In genomic region chr8:63961032-63961785, GRCm38 (mm10) we compare ENCODE assay signal across 41 mouse cellular contexts. TPM values are rescaled to one million over a fixed set of nuclear protein-coding genes. Genes with fewer than 3 reads are reported as not detected.
"Had no signal": no experiment of that assay in that cellular context is flagged by ENCODE, and none has a peak within 500 bp of the region (broad histone marks: within the 10 kb centered on the region; RNA-seq: fewer than 3 reads in every experiment).

No protein-coding gene starts in this region.

- H3K36me3 ChIP-seq: heart, embryonic 10.5 days; heart, embryonic 12.5 days; heart, embryonic 13.5 days; heart, embryonic 15.5 days; hindbrain, embryonic 10.5 days; hindbrain, embryonic 12.5 days; hindbrain, embryonic 13.5 days; hindbrain, embryonic 15.5 days; kidney, embryonic 15.5 days had no signal

- H3K9me3 ChIP-seq: heart, embryonic 10.5 days; heart, embryonic 12.5 days; heart, embryonic 15.5 days; hindbrain, embryonic 12.5 days; hindbrain, embryonic 15.5 days had no signal

- DNase-seq: heart, postnatal 10 days; heart, postnatal 14 days; heart, postnatal 36 days; heart, postnatal 4 days; kidney, adult 11 months; kidney, adult 18-20 months; kidney, adult 2 months; kidney, adult 8-10 months; kidney, adult 9 months; kidney, postnatal 10 days; kidney, postnatal 14 days; kidney, postnatal 25 days; kidney, postnatal 36 days; kidney, postnatal 4 days; layer of hippocampus, adult 9-11 months; layer of hippocampus, postnatal 36 days had no signal

- H3K9ac ChIP-seq: heart, embryonic 12.5 days; heart, embryonic 13.5 days; heart, embryonic 15.5 days; hindbrain, embryonic 12.5 days; hindbrain, embryonic 13.5 days; hindbrain, embryonic 14.5 days; hindbrain, embryonic 15.5 days; kidney, embryonic 15.5 days had no signal

- H3K4me3 ChIP-seq: heart, embryonic 10.5 days; heart, embryonic 12.5 days; heart, embryonic 13.5 days; heart, embryonic 15.5 days; hindbrain, embryonic 10.5 days; hindbrain, embryonic 12.5 days; hindbrain, embryonic 13.5 days; hindbrain, embryonic 15.5 days; kidney, embryonic 15.5 days; layer of hippocampus, adult 2 months; left cerebral cortex, adult 2 months had no signal

- H3K4me2 ChIP-seq: heart, embryonic 11.5 days; heart, embryonic 12.5 days; heart, embryonic 13.5 days; heart, embryonic 15.5 days; hindbrain, embryonic 12.5 days; hindbrain, embryonic 13.5 days; hindbrain, embryonic 14.5 days; hindbrain, embryonic 15.5 days; kidney, embryonic 15.5 days had no signal

- H3K4me1 ChIP-seq: heart, embryonic 10.5 days; heart, embryonic 12.5 days; heart, embryonic 13.5 days; heart, embryonic 15.5 days; hindbrain, embryonic 10.5 days; hindbrain, embryonic 12.5 days; hindbrain, embryonic 13.5 days; hindbrain, embryonic 15.5 days; kidney, embryonic 15.5 days had no signal

- H3K27me3 ChIP-seq: heart, embryonic 12.5 days; heart, embryonic 13.5 days; heart, embryonic 15.5 days; hindbrain, embryonic 12.5 days; hindbrain, embryonic 13.5 days; hindbrain, embryonic 15.5 days; kidney, embryonic 15.5 days had no signal

- ATAC-seq: hindbrain, embryonic 16.5 days; hindbrain, postnatal 0 days; inflammation-experienced regulatory T-cells, adult 6 months had no signal

- H3K27ac ChIP-seq: heart, embryonic 10.5 days; heart, embryonic 13.5 days; heart, embryonic 15.5 days; hindbrain, embryonic 10.5 days; hindbrain, embryonic 12.5 days; hindbrain, embryonic 13.5 days; hindbrain, embryonic 14.5 days; hindbrain, embryonic 15.5 days; hindbrain, postnatal 0 days; kidney, embryonic 15.5 days; kidney, postnatal 0 days; layer of hippocampus, adult 2 months; left cerebral cortex, adult 2 months had no signal

RNA-seq across cellular contexts. Expression of gene Sgo2b, which starts 9.2 kb away (rescaled TPM):
- polyA plus RNA-seq: heart, embryonic 10.5 days; heart, embryonic 11.5 days; heart, embryonic 12.5 days; heart, embryonic 13.5 days; heart, embryonic 14.5 days; heart, embryonic 15.5 days; heart, embryonic 16.5 days; heart, postnatal 0 days; hindbrain, embryonic 10.5 days; hindbrain, embryonic 11.5 days; hindbrain, embryonic 12.5 days; hindbrain, embryonic 13.5 days; inflammation-experienced regulatory T-cells, adult 6 months; intestine, embryonic 14.5 days; kidney, adult 2 months; kidney, embryonic 14.5 days; kidney, embryonic 15.5 days; kidney, embryonic 16.5 days; kidney, postnatal 0 days; large intestine, adult 2 months had no signal
